In genomic region chr5:52113851-52114731, GRCm38 (mm10) we compare ENCODE assay signal across 8 mouse cellular contexts.
DNase-seq lines count a peak whose midpoint lies in the region; ATAC-seq and TF ChIP-seq lines count a peak whose summit lies in the region.

No protein-coding gene starts in this region.

- peak overlapping the region; percentile 71 for H3K4me3 ChIP-seq in liver, embryonic 11.5 days (ENCODE audit: low read depth, low read length)
- H3K4me3 ChIP-seq in limb, embryonic 14.5 days (replicated peaks; ENCODE audit: low read length) = peak overlapping the region; percentile 68

- ATAC-seq in liver, embryonic 11.5 days (replicated peaks; ENCODE audit: low FRiP score) = 0 out of 2 replicates have a peak, but pooled peaks have one; percentile 15
- ATAC-seq in limb, embryonic 14.5 days (ENCODE audit: low FRiP score, low read depth) = no peak

- H3K27ac ChIP-seq in liver, embryonic 11.5 days (ENCODE audit: low read depth, low read length) = no peak overlapping the region
- H3K27ac ChIP-seq in limb, embryonic 14.5 days (replicated peaks; ENCODE audit: low read depth, low read length) = no peak overlapping the region

- no peak for TF ChIP-seq POLR2A in limb, embryonic 14.5 days (IDR thresholded peaks at IDR 0.05; ENCODE audit: borderline replicate concordance, extremely low read depth, insufficient read depth, insufficient read length)

- H3K4me1 ChIP-seq in liver, embryonic 11.5 days (replicated peaks; ENCODE audit: control insufficient read depth, insufficient read depth, low read length) = no peaks in the 10 kb centered on the region
- H3K4me1 ChIP-seq in limb, embryonic 14.5 days (ENCODE audit: control insufficient read depth, insufficient read depth, low read length) = peaks cover 14% of the 10 kb centered on the region

- peak overlapping the region; percentile 8; the same call in 1 of the 2 replicates for H3K9ac ChIP-seq in liver, embryonic 11.5 days (ENCODE audit: low read depth, low read length)
- peak overlapping the region; percentile 44 for H3K9ac ChIP-seq in limb, embryonic 14.5 days (ENCODE audit: low read depth, low read length, severe bottlenecking)

- peak; percentile 38 for DNase-seq in liver, embryonic 11.5 days (ENCODE audit: low spot score)
- no peak for DNase-seq in liver
- DNase-seq in cerebellum, adult 8-10 months = peak; percentile 54
- peak; percentile 27 to 49 for DNase-seq in frontal cortex, postnatal 10 days (ENCODE audit: low spot score in 2 of 2)
- DNase-seq in kidney, adult 11 months = peak; percentile 13
- no peak for DNase-seq in limb, embryonic 14.5 days (ENCODE audit: low spot score)
- DNase-seq in retina, embryonic 14.5 days (ENCODE audit: low spot score) = peak; percentile 45
- DNase-seq in spleen, postnatal 36 days (ENCODE audit: low spot score in 2 of 2) = no peak

- H3K36me3 ChIP-seq in liver, embryonic 11.5 days (ENCODE audit: control insufficient read depth, insufficient read depth, low read length) = no peaks in the 10 kb centered on the region
- no peaks in the 10 kb centered on the region for H3K36me3 ChIP-seq in limb, embryonic 14.5 days (ENCODE audit: control insufficient read depth, insufficient read depth, low read length)

- H3K27me3 ChIP-seq in liver, embryonic 11.5 days (replicated peaks; ENCODE audit: control insufficient read depth, insufficient read depth, low read length) = peaks cover 57% of the 10 kb centered on the region
- peaks cover 48% of the 10 kb centered on the region for H3K27me3 ChIP-seq in limb, embryonic 14.5 days (ENCODE audit: control insufficient read depth, insufficient read depth, low read length)

- peak overlapping the region; percentile 97 for H3K4me2 ChIP-seq in liver, embryonic 11.5 days
- peak overlapping the region; percentile 99 for H3K4me2 ChIP-seq in limb, embryonic 14.5 days (replicated peaks; ENCODE audit: low read depth, low read length, severe bottlenecking)

- H3K9me3 ChIP-seq in liver, embryonic 11.5 days (ENCODE audit: control insufficient read depth, low read length) = no peaks in the 10 kb centered on the region
- no peaks in the 10 kb centered on the region for H3K9me3 ChIP-seq in limb, embryonic 14.5 days (ENCODE audit: control insufficient read depth, low read length)

- under 1% methylated on average over 54 of the region's 54 CpGs for WGBS in liver, embryonic 11.5 days
- under 1% methylated on average over 42 of the region's 54 CpGs for WGBS in limb, embryonic 14.5 days

Comparison
In these comparisons a context has a peak if more than half of its experiments do, and no peak if none do; other contexts are left out.
1. DNase-seq: peak in liver, embryonic 11.5 days (single experiment), cerebellum, adult 8-10 months (single experiment), frontal cortex, postnatal 10 days (2 of 2), kidney, adult 11 months (single experiment) and retina, embryonic 14.5 days (single experiment); none in liver (single experiment), limb, embryonic 14.5 days (single experiment) and spleen, postnatal 36 days (0 of 2).